Mouse (Mus musculus) heart, embryonic 12.5 days (tissue): Measurements from ENCODE around the gene Pex11a. TPM values are rescaled to one million over a fixed set of nuclear protein-coding genes. Genes with fewer than 3 reads are reported as not detected.

Source experiments
- ATAC-seq: fragments of 200-750 bp; cut with Nextera tagmentation; 2 replicates; pipeline ENCODE4 v1.8.0; 2017; ENCODE audit warnings: moderate TSS enrichment, moderate library complexity; ENCODE audit not compliant: insufficient number of reproducible peaks, low FRiP score
- H3K27ac ChIP-seq: fragments of 300-500 bp; sonication (generic); 2 replicates; pipeline ENCODE4 v1.5.1; 2016; ENCODE audit warnings: mild to moderate bottlenecking, moderate library complexity; ENCODE audit not compliant: poor library complexity, severe bottlenecking
- H3K27me3 ChIP-seq: fragments of 300-500 bp; sonication (generic); replicated peaks from 2 replicates; pipeline ENCODE4 v1.6.1; 2016; ENCODE audit warnings: mild to moderate bottlenecking, moderate library complexity
- H3K36me3 ChIP-seq: fragments of 300-500 bp; sonication (generic); 2 replicates; pipeline ENCODE4 v1.6.1; 2016; ENCODE audit warnings: mild to moderate bottlenecking, moderate library complexity
- H3K4me1 ChIP-seq: fragments of 300-500 bp; sonication (generic); replicated peaks from 2 replicates; pipeline ENCODE4 v1.6.1; 2016; ENCODE audit warnings: mild to moderate bottlenecking
- H3K4me2 ChIP-seq: fragments of 300-500 bp; sonication (generic); 2 replicates; pipeline ENCODE4 v1.6.1; 2016; ENCODE audit warnings: mild to moderate bottlenecking, moderate library complexity
- H3K4me3 ChIP-seq: fragments of 300-500 bp; sonication (generic); 2 replicates; pipeline ENCODE4 v1.5.1; 2016; ENCODE audit warnings: mild to moderate bottlenecking
- H3K9ac ChIP-seq: fragments of 300-500 bp; sonication (generic); 2 replicates; pipeline ENCODE4 v1.6.1; 2016; ENCODE audit warnings: mild to moderate bottlenecking, moderate library complexity
- H3K9me3 ChIP-seq: fragments of 300-500 bp; sonication (generic); replicated peaks from 2 replicates; pipeline ENCODE4 v1.6.1; 2016; ENCODE audit warnings: mild to moderate bottlenecking, moderate library complexity
- WGBS: fragments of 180-500 bp; shearing (Covaris S2); methylation state at CpG from one replicate; pipeline ENCODE4 v1.1.7; 2016; 5-methylcytosine and 5-hydroxymethylcytosine counted together
- polyA plus RNA-seq: library from polyadenylated mRNA; unstranded; fragments of >200 nt; fragmentation: Nextera tagmentation; extraction: Ambion mirVana; gene quantifications from 2 replicates; pipeline ENCODE4 v1.2.1, GENCODE M21; 2016

Gene Pex11a
- polyA plus RNA-seq, 1 experiment from 2014 or later, result 7.7 TPM

GRCm38 (mm10) chr7:79710130-79710607 lies 32.8 kb downstream of the Pex11a start:
- Histone ChIP-seq H3K9ac (peak overlapping the region; percentile 71), H3K4me3 (peak overlapping the region; percentile 47), H3K9me3 (no peaks in the 10 kb centered on the region), H3K27ac (no peak overlapping the region), H3K36me3 (peaks cover 5% of the 10 kb centered on the region), H3K27me3 (peaks cover 36% of the 10 kb centered on the region), H3K4me2 (peak overlapping the region; percentile 79), H3K4me1 (peaks cover 11% of the 10 kb centered on the region)
- ATAC-seq, result peak; percentile 43; the same call in 1 of the 2 replicates
- WGBS, result 2% methylated on average over 55 of the region's 55 CpGs

- Histone ChIP-seq H3K9me3 (no peaks in the 10 kb centered on the region), H3K9ac (no peak overlapping the region), H3K4me2 (no peak overlapping the region), H3K4me1 (0 out of 2 replicates have a peak, but pooled peaks cover 5% of the 10 kb centered on the region), H3K27ac (no peak overlapping the region), H3K36me3 (peaks cover 39% of the 10 kb centered on the region), H3K27me3 (peaks cover 18% of the 10 kb centered on the region), H3K4me3 (no peak overlapping the region)
- 65% methylated on average over 5 of the region's 5 CpGs for WGBS
- ATAC-seq, result no peak
Measured at GRCm38 (mm10) chr7:79705210-79705609, 37.7 kb downstream of the Pex11a start.

GRCm38 (mm10) chr7:79702755-79703154 lies 40.2 kb downstream of the Pex11a start:
- Histone ChIP-seq H3K4me2 (peak overlapping the region; percentile 5), H3K27me3 (no peaks in the 10 kb centered on the region; the same call in 1 of the 2 replicates), H3K36me3 (peaks cover 56% of the 10 kb centered on the region), H3K9ac (no peak overlapping the region), H3K9me3 (no peaks in the 10 kb centered on the region), H3K4me3 (no peak overlapping the region), H3K27ac (no peak overlapping the region), H3K4me1 (0 out of 2 replicates have a peak, but pooled peaks cover 3% of the 10 kb centered on the region)
- 44% methylated on average over 16 of the region's 16 CpGs for WGBS
- no peak for ATAC-seq

GRCm38 (mm10) chr7:79696495-79696894 lies 46.4 kb downstream of the Pex11a start:
- Histone ChIP-seq H3K36me3 (peaks cover 87% of the 10 kb centered on the region), H3K4me1 (no peaks in the 10 kb centered on the region), H3K27me3 (no peaks in the 10 kb centered on the region), H3K27ac (no peak overlapping the region), H3K4me2 (no peak overlapping the region), H3K9ac (no peak overlapping the region), H3K4me3 (no peak overlapping the region), H3K9me3 (no peaks in the 10 kb centered on the region)
- WGBS, result 85% methylated on average over 8 of the region's 8 CpGs
- no peak for ATAC-seq

Other genes with a start within 250 kb of the Pex11a start
- 0.14 TPM in 1 of 2 replicates, not detected in the other for gene Rhcg, start 125.5 kb downstream of the Pex11a start, polyA plus RNA-seq
- 7.7 and 8.5 TPM in 2 replicates for gene Ticrr, start 82.9 kb downstream of the Pex11a start, polyA plus RNA-seq
- gene Kif7, start 27.4 kb downstream of the Pex11a start, polyA plus RNA-seq, result 4.0 and 4.1 TPM in 2 replicates
- not detected in 2 replicates for gene Plin1, start 10.2 kb downstream of the Pex11a start, polyA plus RNA-seq
- gene Wdr93, start within 50 bp of the Pex11a start, polyA plus RNA-seq, result 4.4 and 4.9 TPM in 2 replicates
- gene Mesp1, start 50.7 kb upstream of the Pex11a start, polyA plus RNA-seq, result not detected in 2 replicates
- gene Mesp2, start 67.6 kb upstream of the Pex11a start, polyA plus RNA-seq, result 0.17 and 0.37 TPM in 2 replicates
- gene Anpep, start 117.9 kb upstream of the Pex11a start, polyA plus RNA-seq, result 6.7 and 9.7 TPM in 2 replicates
- gene Ap3s2, start 177.5 kb upstream of the Pex11a start, polyA plus RNA-seq, result 33.4 and 36.6 TPM in 2 replicates
- 26.4 and 29.5 TPM in 2 replicates for gene Arpin, start 192.2 kb upstream of the Pex11a start, polyA plus RNA-seq